Mouse (Mus musculus): Measurements from ENCODE around the gene Fbxo22.

Gene Fbxo22

DNA sequence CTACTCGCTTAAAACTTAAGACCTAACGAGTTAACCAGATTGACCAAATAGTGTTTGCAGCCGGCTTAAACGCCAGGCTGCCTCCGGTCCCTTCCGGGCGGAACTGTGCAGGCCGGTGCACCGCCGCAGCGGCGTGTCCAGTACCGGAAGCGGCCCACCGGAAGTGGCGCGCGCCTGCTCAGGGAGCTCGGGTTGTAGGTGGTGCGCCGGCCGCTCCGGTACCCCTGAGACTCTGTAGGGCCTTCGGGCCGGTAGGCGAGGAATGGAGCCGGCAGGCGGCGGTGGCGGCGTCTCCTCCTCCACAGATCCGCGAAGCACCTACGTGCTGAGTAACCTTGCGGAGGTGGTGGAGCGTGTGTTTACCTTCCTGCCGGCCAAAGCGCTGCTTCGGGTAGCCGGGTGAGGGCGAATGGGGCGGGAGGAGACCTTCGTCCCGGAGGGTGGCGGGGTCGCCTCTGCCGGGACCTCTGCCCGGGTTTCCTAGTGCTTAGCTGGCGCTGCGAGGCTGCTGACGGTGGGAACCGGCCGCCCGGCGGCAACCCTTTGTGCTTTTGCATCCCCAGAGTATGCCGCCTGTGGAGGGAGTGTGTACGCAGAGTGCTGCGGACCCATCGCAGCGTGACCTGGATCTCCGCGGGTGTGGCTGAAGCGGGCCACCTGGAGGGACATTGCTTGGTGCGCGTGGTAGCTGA lies at the start of gene Fbxo22:
Gene Fbxo22, plus strand, starts transcription at position 136 of the 692 bp plus-strand sequence.
- DNase-seq = peak; percentile 88

GRCm38 (mm10) chr9:55170655-55171412 lies 37.9 kb upstream of the Fbxo22 start:
- DNase-seq = no peak

DNA sequence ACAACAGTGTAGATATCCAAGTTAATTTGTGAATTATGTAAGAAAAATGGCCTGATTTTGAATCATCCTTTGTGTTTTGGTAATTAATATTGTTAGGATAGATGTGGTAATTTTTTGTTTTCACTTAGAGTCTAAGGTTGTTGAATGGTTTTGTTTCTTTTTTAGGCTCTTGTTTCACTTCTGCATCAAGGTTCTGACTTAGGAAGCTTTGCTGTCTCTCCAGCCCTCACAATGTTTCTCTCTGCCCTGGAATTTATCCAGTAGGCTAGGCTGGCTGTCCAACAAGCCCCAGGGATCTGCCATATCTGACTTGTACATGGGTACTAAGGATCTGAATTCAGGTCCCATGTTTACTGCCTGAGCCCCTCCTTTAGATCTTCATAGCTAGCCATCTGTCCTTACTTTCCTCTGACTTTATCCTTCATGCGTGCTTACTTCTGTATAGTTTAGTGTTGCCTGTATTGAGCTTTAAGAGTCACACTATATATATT lies 36.5 kb upstream of the Fbxo22 start:
- no peak for DNase-seq

GRCm38 (mm10) chr9:55174235-55174634 lies 34.5 kb upstream of the Fbxo22 start:
- DNase-seq = no peak

- no peak for DNase-seq
Measured at GRCm38 (mm10) chr9:55195876-55196275, 12.8 kb upstream of the Fbxo22 start.

DNA sequence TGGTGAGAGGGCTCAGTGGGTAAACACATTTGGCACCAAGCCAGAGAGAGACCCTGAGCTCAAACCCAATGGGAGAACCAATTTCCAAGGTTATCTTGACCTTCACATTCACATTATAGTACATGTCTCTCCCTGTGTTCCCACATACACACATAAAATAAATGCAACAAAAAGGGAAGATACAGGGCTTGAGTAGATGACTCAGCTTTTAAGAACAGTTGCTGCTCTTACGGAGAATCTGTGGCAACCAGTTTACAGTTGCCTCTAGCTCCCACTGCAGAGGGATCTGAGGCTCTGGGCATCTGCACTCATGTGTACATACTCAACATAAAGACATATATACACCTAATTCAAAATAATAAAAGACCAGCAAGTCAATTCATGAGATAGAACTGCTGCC lies 10.5 kb upstream of the Fbxo22 start:
- DNase-seq = no peak

GRCm38 (mm10) chr9:55199348-55199747 lies 9.4 kb upstream of the Fbxo22 start:
- no peak for DNase-seq

GRCm38 (mm10) chr9:55208458-55208789 lies 301 bp upstream of the Fbxo22 start:
- no peak for DNase-seq

DNA sequence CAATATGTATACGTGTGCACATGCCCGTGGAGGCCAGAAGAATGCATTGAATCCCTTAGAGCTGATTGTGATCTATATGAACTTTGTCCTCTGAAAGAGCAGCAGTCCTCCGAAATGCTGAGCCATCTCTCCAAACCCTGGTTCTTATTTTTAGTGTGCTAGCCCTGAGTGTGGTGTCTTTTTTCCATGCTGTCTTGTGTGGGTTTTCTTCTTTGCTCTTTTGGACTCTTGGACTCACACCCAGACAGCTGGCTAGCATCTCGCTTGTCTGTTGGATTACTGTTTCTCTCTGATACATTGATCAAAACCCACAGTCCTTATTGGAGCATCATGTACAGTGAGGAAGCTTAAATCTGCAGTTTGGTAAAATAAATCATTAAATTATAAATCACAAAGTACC lies 2.9 kb downstream of the Fbxo22 start:
- peak; percentile 35 for DNase-seq

DNA sequence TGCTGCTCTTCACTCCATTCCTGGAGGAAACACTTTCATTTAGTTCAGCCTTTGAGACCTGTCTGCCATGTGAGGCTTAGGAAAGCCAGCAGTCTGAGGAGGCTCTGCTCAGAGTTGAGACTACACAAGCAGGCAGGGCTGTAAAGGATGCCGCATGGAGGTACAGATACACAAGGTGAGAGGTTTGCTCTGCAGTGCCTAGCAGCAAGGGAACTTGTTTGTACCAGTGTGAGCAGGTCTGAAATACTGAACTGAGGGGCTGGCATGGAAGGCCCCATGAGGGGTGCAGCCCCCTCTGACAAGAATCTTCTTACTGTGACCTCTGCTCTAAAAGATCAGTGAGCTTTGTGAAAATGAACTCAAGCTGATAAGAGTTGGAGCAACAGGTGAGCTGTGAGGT lies 4.7 kb downstream of the Fbxo22 start:
- DNase-seq = no peak

GRCm38 (mm10) chr9:55215056-55215455 lies 6.3 kb downstream of the Fbxo22 start:
- no peak for DNase-seq

- no peak for DNase-seq
Measured at GRCm38 (mm10) chr9:55215648-55216047, 6.9 kb downstream of the Fbxo22 start.

DNA sequence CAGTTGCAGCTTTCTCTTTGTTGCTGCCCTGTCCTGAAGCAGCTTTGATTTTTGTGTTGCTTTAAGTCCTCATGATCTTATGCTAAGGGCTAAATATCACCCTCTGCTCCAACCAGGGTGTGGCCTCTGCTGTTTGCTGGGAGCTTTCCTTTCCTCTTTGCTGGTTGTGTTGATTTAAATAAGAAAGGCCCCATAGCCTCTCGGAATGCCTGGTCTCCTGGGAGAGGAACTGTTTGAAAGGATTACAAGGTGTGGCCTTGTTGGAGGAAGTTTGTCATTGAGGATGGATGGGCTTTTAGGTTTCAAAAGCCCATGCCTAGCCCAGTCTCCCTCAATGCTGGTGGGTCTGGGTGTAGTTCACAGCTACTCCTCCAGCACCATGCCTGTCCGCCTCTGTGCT lies 7.4 kb downstream of the Fbxo22 start:
- no peak for DNase-seq

DNA sequence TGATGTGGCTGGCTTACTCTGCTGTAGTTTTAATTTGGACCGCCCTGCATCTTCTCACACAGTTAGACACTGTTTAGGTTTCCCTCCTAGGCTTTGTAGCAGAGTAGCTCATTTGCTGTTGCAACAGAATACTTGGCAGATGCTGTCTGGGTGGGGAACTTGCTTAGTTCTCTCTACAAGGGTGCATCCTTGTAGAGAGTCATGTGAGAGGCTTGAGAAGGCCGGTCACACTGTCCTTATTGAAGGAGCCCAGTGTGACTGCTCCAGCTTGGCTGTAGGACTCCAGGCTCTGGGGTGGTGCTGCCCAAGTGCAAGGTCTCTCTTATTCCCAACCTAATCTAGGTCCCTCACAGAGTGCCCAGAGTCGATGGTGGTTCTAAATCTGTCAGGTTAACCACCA lies 8.7 kb downstream of the Fbxo22 start:
- no peak for DNase-seq

DNA sequence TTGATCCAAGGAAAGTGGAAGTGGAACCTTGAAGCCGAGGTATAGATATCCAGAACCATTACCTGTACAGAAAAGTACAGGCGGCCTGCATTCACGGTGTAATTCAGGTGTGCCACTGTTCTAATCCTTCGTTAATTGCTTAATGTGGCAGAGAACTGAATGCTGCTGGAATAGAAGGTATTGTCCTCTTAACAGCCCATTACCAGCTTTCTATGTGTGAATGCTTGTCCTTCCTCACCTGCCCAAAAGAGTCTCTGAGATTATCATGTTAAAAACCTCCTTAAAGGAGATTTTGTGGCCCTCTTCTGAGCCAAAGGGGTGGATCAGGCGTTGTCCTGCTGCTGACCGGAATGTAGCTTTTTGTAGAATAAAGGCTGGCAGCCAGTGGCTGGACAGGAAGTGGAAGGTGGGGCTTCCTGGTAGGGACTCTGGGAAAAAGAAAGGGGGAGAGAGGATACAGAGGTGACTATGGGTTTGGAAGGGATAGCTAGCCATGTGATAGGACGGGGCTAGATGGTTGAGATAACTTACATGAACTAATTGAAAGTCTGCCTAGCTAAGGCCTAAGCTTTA lies 16.5 kb downstream of the Fbxo22 start:
- no peak for DNase-seq

DNA sequence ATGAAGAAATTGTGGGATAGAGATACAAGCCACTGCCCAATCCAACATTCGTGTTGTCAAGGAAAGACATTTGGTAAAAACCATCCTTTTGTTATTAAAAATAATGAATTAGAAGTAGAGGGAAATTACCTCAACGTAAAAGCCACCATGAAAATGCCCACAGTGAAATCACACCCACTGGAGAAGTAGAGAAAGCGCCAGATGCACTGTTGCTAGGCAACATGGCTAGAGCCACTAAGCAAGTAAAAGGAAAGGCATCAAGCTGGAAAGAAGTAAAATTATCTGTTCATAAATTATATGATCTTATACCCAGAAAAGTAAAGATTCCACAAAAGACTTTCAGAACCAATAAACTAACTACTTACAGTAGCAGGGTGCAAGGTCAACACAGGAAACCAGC lies 17.5 kb downstream of the Fbxo22 start:
- no peak for DNase-seq

GRCm38 (mm10) chr9:55228149-55228548 lies 19.4 kb downstream of the Fbxo22 start:
- no peak for DNase-seq

- DNase-seq = no peak
Measured at GRCm38 (mm10) chr9:55229010-55229409, 20.3 kb downstream of the Fbxo22 start.

GRCm38 (mm10) chr9:55231544-55231943 lies 22.8 kb downstream of the Fbxo22 start:
- peak; percentile 36 for DNase-seq

DNA sequence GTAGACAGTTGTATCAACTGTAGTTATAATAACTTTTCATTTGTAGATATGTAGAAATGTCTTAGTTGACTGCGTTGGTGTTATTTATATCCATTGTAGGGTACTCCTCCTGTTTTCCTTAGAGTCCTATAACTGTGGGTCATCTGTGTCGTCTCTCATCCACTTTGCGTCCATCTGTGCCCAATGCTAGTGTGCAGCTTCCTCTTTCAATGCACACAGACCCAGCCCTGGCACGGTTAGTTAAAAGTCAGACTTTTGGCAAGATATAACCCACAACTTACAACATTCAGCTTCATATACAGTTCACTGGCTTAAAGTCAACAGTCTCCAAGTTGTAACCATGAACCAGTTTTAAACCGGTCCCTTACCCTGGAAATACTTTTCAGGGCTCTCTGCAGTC lies 23.4 kb downstream of the Fbxo22 start:
- DNase-seq = no peak

DNA sequence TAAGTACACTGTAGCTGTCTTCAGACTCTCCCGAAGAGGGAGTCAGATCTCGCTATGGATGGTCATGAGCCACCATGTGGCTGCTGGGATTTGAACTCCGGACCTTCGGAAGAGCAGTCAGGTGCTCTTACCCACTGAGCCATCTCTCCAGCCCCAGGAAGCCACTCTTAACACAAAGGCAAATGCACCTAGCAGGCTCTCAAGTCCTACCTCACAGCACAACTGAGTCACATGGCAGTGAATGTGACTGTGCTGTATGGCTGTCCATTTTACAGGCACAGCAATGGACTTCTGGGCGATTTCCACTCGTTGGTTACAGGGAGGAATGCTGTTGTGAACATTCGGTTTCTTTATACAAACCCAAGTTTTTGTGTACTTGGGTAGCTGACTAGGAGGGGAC lies 23.9 kb downstream of the Fbxo22 start:
- no peak for DNase-seq

- peak; percentile 79 for DNase-seq
Measured at GRCm38 (mm10) chr9:55233076-55233475, 24.4 kb downstream of the Fbxo22 start.

DNA sequence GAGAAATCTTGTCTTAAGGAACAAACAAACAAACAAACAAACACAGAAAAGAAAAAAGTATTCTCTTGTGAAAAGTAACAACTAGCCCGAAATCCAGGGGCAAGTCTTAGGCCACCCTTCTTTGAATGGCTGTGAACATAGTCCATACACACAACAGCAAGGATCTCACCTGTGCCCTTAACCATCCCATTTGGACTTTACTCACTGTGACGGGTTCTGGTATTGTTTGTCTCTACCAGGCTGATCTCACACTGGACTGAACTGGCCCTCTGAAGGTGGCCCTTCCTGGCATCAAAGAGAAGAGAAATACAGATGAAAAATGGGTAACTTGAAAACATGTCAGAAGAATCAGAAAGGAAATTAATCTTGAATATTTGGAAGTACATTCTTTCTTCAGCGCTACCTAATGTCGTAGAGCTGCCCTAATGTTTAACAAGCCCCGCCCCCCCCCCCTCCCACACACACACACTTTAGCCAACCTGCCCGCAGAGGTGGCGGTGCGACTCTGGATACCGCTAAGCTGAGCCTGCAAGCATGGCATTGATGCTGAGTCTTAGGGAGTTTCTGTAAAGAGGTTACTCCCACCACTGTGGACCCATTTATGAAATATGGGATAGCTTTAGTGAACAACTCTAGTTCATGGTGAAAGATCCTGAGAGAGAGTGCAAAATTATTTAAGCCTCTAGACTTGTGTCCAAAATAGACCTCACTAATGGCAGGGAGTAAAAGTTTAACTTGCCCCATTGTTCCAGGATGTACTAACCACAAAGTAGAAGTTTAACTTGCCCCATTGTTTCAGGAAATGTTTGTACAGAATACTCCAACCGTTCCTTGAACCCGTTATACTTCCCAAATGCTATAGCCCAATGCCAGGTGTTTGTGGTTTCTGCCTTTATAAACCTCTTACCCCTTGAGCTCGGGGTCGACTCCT lies 27.8 kb downstream of the Fbxo22 start:
- no peak for DNase-seq
